Mouse (Mus musculus) testis, postnatal 14 days (tissue): ENCODE results near the gene Atp23.
"Not testable (repeated sequence)": the region's sequence is repeated elsewhere in the genome, so short reads cannot be mapped to it uniquely, and the experiment has no call there.

Source experiments
- DNase-seq: peaks from one replicate; pipeline ENCODE4 v3.0.0; 2021; ENCODE audit warnings: low spot score

Gene Atp23

DNA sequence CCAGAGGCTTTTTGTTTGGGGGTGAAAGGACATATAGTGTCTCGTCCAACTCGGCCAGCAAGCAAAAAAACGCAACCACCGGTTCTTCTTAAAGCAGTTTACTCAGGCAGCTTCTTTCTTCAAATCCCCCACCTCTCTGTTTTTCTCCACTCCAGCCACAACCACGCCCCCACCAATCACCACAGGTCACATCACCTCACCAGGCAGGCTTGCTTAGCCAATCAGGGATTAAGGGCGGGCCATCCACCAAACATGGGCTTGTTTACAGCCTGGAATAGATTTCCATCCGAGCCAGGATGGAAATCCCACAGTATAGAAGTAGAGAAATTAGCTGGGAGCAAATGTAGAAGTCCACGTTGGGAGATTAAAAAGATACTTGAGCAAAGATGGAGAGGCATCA is 74.9 kb downstream of the Atp23 start:
- DNase-seq, result not testable (repeated sequence)

DNA sequence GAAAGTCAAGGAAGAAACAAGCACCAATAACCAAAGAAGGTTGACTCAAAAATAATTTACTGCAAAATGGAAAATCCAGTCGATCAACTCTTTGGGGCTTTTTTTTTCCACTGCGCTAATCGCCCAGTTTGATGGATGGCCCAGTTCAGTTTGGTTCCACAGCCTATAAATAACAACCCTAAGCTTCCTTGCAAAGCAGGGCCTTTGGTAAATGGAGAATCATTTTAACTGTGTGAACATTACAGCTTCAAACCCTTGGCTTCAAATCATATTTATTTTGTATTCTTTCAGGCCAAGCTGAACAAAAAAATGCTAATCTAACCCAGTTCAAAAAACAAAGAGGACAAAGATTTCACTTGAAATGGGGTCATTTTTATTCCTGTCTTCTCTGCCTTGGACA is 78.7 kb downstream of the Atp23 start:
- no peak for DNase-seq
